Mouse (Mus musculus) adrenal gland, adult (tissue): ENCODE results near the gene Mrpl50.
"Not testable (repeated sequence)": the region's sequence is repeated elsewhere in the genome, so short reads cannot be mapped to it uniquely, and the experiment has no call there.

Experiments
- DNase-seq, 2 experiments: peaks; one replicate each; pipeline ENCODE4 v3.0.0; 2022 to 2023; ENCODE audit warnings: low spot score in 1 of 2; ENCODE audit not compliant: inconsistent age in 2 of 2

The Mrpl50 gene

GRCm38 (mm10) chr4:49510236-49510835 is 10.6 kb downstream of the Mrpl50 start:
- DNase-seq = not testable (repeated sequence)

DNA sequence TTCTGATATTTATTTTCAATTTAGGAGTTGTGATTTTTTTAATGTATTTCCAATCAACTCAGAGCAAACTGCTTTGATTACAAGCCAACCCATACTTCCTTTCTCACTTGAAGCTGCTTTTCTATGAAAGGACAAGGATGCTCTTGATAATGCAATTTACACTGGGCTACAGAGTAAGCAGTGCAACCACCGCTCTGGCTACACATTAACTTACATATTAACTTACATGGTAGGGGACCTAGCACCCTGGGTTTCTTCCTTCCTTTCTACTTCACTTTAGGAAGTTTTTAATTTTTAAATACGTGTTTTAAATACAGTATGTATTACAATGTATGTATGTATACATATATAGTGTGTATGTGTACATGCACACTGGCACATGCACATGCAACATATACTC is 11.7 kb downstream of the Mrpl50 start:
- no peak for DNase-seq

- DNase-seq = peak in 1 of 2 experiments; percentile 44
Observed at GRCm38 (mm10) chr4:49506386-49506785, 14.5 kb downstream of the Mrpl50 start, which contains the start of gene Baat. TSS of gene Baat (minus strand) at chr4:49506557.

DNA sequence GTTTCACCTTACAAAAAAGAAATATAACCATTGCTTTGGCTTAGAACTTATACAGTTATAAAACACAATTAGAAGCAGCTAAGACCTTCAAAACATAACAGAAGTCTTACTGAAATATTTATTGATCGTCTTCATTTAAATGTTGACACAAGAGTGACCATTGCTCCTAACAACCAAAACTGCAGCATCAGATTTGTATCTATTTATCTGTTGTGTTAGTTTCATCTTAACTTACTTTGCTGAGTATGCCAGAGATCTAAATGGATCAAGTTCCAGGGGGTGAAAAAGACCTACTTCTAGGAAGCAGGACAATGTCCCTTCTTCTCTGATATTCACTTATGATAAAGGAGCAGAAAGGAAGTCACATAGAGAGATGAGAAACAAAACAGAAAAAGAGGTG is 17.3 kb downstream of the Mrpl50 start:
- DNase-seq = no peak

GRCm38 (mm10) chr4:49485934-49486650 is 34.8 kb downstream of the Mrpl50 start:
- DNase-seq = not testable (repeated sequence)

DNA sequence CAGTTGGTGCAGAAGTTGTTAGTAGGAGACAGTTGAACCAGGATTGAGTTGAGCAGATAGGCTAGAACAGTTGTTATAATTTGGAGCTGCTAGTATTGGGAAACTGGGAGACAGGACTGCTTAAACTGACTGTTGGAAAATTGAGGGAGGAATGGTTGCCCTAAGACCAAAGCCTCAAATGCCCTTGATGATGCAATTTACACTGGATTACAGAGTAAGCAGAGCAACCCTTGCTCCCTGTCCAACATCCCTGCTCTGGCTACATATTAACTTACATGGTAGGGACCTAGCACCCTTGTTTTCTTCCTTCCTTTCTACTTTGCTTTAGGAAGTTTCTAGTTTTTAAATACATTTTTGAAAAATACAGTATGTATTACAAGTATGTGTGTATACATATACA is 35.5 kb downstream of the Mrpl50 start:
- no peak for DNase-seq

GRCm38 (mm10) chr4:49480896-49481295 is 40.0 kb downstream of the Mrpl50 start:
- DNase-seq = no peak

DNA sequence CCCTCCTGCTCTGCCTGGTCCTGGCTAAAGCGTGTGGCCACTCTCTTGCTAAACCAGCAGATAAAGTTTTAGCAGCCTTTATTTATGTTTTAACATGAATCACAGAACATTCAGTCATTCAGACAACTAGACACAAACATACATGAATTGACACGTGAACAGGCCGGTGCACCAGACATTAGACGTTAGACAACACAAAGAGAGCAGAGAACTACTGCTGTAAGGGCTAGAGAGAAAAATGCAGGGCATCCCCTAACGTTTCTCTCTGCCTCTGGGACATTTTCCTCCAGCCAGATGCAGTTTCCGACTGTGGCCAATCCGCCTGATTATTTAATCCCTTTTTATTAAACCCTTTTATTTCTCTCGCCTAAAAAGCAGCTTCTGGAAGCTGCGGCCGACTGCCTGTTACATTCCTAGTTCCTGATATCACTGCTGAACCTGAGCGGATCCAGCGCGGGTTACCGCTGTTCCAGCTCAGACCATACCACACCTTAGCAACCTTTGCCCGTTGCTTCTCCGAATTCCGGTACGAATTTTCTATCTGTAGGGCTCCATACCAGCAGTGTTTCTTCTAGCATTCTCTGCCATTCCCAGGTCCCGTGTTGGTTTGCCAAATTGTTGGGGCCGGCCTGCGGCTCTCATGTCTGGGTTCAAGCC is 40.7 kb downstream of the Mrpl50 start:
- DNase-seq = no peak

GRCm38 (mm10) chr4:49479035-49479434 is 41.9 kb downstream of the Mrpl50 start:
- not testable (repeated sequence) for DNase-seq

DNA sequence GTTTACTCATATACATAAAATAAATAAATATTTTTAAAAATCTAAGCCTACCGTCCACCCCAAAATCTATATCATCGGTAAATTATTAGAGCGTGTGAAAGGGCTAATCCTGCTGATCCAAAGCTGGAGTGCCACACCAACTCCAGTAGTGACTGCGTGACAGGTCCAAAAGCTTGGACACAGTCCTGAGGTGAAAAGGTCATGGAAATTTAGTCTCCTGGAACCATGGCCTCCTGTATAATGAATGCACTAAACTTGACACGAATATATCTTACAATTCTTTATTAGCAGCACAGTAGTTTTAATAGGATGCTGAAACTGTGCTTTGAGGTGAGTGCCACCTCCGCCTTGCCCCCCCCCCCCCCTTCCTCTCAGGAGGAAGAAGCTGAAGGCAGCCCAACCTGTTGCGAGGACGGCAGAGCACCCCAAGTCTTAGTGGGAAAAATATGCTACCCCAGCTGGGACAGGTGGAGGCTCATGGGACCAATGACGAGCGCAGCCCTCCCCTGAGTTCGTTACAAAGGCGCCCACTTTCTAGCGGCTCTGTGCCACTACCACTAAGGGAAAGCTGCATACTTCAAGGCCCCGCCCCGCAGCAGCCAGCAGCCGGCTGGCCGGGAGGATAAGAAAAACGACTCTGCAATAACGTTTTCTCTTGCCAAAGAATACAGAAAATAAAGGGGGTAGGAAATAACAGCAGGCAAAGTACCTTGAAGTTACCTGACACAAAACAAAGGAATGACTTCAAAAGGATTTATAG is 42.6 kb downstream of the Mrpl50 start:
- DNase-seq = peak in 1 of 2 experiments; percentile 35

DNA sequence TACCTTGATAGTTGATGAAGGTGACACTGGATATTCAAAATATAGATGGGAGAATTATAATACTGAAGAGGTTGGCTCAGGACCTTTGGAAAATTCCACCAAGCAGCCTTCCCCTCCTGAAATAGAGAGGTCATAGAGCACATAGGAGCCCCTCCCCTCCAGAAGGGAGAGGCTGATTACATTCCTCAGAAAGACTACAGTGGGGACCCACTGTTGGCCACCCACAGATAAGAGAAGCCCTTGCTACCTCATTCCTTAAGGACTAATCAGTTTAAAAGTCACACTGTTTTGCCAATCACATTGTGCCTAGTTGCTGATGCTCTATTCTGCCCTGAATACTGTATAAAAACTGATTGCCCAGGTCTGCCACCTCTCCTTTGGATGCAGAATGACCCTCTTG is 46.3 kb downstream of the Mrpl50 start:
- no peak for DNase-seq

DNA sequence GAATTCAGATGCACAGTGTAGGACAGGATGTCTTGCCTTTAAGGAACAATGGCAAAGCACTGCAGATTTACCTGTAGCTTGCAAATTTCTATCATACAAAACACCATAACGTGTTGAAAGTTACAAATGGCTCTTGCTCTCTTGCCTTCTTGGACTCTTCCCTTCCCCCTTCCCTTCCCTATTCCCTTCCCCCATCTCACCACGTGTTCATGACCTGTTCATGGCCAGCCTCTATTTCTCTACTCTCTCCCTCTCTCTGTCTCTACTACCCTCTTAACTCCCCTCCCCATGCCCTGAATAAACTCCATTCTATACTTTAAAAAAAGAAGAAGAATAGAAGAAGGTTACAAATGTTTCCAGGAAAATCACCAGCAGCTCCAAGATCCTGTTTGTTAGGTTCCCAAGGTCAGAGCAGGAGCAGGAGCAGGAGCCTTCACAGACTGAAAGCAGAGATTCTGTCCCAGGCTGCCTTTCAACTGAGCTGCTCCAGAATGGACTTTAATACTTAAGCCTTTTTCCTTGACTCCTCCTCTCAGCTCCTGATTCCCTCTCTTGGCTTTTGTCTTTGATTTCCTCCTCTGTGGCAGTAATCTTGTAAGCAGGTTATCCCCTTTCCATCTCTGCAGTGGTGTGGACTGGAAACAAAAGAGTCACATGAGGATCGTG is 47.3 kb downstream of the Mrpl50 start, which contains the start of gene Acnat1:
Acnat1 (minus strand) TSS at position 478 of the 666 bp plus-strand sequence.
- no peak for DNase-seq

DNA sequence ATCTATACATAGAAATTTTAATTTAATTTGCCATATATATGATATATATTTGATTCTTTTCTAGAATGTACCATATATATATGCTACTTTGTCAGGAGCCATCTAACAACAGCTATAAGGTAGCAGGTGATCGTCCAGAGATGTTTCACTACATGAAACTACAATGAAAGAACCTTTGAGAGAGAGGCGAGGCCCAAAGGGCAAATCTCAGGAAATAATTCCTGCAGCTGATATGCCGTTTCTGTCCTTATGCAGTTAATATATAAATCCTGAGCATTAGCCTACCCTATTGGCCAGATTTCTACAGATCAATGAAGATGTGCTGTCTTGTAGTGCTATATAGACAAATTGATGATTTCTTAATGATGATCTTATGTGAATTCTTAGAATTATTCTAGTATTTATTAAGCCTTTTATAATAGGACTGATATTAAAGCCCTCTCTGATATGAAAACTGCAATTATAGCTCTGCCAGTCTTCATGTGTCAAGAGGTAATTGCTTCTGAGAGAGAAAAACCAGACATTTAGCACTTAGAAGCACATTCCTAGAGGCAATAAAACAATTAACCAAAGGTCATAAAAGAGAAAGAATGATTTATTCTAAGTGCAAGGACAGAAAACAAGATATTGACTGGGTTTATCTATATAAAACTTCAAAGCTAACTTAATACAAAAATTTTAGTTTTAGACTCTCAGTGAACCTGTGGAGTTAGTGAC is 51.3 kb downstream of the Mrpl50 start:
- DNase-seq = no peak

- no peak for DNase-seq
Observed at GRCm38 (mm10) chr4:49467360-49467759, 53.5 kb downstream of the Mrpl50 start.
